Mouse (Mus musculus) lung, postnatal 25 days (tissue): Measurements from ENCODE around the gene Ovch2.

ENCODE experiments used
- DNase-seq: peaks from one replicate; pipeline ENCODE4 v3.0.0; 2022; ENCODE audit warnings: low spot score

Ovch2 gene

GRCm38 (mm10) chr7:107744454-107744853, 56.6 kb downstream of the Ovch2 start:
- DNase-seq = no peak

GRCm38 (mm10) chr7:107742963-107743465, 58.0 kb downstream of the Ovch2 start:
- no peak for DNase-seq

- no peak for DNase-seq
These were observed 62.3 kb downstream of the Ovch2 start for GRCm38 (mm10) chr7:107738726-107739125.

GRCm38 (mm10) chr7:107733162-107733561, 67.8 kb downstream of the Ovch2 start:
- DNase-seq = no peak
